Mouse (Mus musculus): ENCODE measurements around the gene Mprip. TPM values are rescaled to one million over a fixed set of nuclear protein-coding genes. Genes with fewer than 3 reads are reported as not detected.
A peak's percentile ranks its signal among the peaks of the same experiment; 100 is the strongest.

Gene Mprip
- total RNA-seq, 2 experiments from 2014 or later: 201 to 212 TPM

DNA sequence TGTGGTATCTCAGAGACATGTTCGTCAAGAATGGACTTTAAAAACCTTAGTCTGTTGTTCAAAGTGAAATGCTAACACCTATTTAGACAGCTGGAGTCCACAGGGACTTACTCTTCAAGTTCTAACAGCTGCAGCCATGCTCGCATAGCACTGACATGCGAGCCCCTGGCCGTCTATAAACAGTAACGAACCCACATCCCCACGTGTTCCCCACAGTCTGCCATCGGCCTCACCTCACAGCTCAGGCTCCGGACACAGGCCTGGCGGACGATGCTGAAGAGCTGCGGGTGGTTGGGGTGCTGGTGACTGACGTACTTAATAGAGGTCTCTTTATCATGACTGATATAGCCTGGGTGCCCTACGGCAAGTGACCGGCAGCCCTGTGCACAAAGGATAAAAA, 142.4 kb downstream of the Mprip start:
- no peak for DNase-seq

DNA sequence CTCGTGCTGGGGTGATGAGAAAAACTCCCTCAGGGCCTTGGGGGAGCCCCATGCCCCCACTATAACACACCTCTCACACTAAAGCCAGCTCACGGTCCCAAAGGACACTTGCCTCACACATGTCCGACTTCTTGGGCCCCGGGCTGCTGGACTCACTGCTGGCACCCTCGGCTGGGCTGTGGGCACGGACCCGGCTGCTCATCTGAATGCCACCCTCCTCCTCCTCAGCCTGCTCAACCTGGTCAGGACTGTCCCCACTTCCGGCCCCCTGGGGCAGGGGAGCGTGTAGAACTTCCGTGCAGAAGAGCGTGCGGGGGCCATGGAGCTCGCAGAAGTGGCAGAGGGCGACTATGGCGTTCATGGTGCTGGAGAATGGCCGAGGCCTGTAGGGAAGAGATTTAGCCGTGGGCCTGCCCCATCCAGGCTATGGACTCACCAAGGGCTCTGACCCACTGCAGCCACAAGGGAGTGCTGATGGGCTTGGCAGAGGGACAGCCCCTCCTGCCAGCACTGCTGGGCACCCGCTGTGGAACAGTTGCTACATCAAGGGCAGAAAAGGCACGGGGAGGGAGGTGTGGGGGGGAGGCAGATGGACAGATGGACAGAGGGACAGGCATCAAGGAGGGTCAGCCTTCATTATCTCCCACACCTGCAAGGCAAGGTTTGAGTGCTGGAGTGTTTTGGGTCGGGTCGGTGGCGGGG, 143.5 kb downstream of the Mprip start:
- peak; percentile 37 to 60 for DNase-seq

DNA sequence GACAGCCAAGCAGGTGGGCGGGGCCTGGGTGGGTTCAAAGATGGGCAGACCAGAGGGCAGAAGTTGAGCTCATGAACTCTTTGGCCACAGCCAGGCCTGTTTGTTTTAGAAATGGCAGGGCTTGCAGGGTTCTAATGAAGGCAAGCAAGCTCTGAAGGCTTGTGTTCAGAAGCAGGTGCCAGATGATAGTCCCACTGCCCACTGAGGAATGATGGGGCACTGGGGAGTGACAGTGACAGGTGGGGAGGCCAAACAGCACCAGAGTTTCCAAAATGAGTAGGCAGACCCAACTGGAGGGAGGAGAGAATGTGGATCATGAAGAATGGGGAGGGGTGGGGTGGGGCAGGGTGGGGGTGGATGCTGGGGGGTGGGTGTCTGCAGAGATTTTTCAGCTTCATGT, 144.2 kb downstream of the Mprip start:
- DNase-seq: no peak

DNA sequence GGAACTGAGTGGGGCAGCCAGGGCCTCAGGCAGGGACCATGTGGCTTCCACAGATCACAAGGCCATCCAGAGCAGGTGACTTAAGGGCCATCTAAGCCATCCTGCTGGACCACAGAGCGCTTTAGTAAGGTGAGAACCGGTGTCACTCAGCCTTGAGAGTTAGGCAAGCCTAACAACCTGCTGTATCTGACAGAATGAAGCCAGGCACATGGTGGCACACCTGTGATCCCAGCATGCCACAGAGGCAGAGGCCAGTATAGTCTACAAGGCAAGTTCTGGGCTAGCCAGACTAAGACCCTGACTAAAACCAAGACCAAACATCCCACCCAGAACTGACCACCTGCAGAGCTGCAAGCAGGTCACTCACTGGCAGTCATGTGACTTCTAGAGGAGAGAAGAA, 144.6 kb downstream of the Mprip start:
- DNase-seq: no peak

DNA sequence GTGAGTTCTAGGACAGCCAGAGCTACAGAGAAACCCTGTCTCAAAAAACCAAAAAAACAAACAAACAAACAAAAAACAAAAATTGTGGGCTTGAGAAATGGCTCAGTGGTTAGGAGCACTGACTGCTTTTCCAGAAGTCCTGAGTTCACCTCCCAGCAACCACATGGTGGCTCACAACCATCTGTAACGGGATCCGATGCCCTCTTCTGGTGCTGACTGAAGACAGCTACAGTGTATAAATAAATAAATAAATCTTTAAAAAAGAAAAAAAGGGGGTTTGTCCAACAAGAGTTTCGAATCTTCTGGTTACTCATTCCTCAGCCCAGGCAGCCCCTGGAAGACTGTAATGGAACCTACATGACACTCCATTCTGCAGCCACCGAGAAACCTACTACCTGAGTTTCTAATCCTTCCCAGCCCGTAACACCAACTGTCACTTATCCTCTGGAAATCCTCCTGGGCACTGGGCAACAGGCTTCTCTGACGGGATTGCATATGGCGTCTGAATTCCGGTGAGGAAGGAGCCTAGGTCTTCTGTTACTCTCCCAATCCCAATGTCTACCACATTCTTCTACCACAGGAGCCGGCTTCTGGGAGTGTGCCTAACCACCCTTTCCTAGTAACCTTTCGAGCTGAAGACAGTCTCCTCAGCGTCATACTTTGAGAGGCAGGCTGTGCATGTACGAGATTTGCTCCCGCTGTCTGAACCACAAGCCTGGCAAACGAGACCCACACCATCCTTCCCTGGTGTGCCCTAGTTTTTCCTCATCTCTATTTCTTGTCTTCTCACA, 147.3 kb downstream of the Mprip start:
- no peak for DNase-seq

DNA sequence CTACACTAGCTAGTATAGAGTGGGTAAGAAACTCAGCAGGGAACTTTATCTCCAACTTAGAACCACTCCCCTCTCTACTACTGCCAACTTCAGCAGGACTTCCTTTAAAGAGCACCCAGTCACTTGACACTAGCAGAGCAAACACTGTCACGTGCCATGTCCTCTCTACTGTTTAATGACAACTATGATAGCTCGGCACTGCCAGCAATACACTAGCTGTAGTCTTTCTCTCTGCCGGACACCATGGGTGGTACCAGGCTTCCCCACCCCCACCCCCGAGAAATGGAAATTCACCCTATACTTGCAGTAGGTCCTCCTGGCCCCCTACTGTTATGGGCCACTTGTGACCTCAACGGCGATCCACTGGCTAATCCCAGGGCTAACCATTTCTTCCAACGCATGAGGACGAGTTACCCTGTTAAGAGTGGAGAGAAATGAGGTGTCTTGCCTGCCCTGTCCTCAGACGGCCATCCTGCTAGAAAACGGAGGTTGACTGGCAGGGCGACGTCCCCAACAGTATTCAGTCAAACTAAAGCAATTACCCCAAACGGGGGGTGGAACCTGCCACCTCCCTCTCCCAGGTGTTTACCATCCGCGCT, 148.1 kb downstream of the Mprip start:
- peak; percentile 32 to 49 for DNase-seq

DNA sequence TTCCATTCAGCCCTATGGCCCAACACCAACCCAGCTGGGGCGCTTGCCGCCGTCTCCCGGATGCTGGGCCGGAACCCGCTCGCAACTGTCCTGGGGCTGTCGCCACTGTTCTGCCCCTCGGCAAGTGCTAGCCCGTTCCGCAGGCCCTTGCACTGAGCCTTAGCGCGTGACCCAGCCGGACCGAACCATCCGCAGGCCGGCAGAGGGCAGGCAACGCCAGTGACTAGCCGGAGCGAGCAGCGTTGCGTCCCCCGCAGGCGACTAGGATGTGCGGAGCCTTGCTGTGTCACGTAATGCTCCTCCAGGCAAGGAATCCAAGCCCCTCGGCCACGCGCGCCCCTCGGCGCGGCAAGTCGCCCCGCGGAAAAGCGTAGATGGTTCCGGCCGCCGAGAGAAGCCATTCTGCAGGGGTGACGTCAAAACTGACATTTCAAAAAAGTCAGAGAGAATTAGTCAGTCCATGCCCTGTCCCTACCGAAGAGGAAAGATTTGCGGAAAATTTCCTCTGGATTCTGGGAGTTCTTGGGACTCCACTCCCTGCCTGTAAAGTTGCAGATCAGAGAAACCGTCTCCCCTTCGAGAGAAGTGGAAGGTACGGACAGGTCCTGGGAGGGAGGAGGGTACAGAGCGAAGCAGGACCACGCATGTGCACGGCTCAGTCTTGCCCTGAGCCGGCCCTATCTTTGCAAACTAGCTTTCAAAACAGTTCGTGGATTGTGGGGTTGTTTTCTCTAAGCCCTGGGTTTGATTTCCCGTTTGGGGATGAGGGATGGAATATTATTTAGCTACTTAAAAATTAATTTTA, 148.8 kb downstream of the Mprip start, which contains the start of gene Flcn:
Flcn (minus strand) TSS at position 347 of the 805 bp plus-strand sequence.
- DNase-seq: peak; percentile 89 to 90

DNA sequence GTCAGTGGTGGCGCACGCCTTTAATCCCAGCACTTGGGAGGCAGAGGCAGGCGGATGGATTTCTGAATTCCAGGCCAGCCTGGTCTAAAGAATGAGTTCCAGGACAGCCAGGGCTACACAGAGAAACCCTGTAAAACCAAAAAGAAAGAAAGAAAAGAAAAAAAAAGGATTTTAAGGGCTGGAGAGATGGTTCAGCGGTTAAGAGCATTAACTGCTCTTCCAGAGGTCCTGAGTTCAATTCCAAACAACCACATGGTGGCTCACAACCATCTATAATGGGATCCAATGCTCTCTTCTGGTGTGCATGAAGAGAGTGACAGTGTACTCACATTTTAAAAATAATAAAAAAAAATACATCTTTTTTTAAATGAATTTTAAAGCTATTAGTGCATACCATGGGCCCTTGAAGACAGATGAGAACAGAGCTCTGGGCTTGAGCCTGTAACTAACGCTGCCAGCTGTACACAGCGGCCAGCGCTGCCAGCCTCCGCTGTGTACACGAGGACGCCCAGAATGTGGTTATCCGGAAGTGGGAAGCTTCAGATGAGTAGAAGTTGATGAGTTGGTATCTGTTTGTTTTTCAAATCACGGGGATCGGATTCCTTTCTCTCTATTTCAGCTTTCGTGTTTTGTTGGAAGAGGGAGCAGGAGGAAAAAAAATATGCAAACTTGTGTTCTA, 149.5 kb downstream of the Mprip start:
- DNase-seq: no peak

DNA sequence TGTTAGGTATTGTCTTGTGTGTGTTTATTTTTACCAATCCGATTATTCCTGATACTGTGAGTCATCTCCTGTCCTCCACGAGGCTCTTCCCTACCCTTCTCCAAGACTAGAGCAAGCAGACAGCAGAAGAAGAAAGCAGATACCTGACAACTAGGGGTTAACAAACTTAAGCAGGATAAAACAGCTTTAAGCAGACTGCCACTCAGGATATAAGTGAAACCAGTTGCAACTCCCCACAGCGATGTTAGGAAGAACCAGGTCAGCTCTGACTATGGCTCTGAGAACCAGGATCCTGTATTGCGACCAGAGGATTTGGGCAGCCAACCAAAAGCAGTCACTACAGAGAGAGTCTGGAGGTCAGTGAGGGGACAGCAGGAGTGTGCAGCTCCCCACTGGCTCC, 150.1 kb downstream of the Mprip start:
- DNase-seq: peak in 1 of 2 experiments; percentile 32

DNA sequence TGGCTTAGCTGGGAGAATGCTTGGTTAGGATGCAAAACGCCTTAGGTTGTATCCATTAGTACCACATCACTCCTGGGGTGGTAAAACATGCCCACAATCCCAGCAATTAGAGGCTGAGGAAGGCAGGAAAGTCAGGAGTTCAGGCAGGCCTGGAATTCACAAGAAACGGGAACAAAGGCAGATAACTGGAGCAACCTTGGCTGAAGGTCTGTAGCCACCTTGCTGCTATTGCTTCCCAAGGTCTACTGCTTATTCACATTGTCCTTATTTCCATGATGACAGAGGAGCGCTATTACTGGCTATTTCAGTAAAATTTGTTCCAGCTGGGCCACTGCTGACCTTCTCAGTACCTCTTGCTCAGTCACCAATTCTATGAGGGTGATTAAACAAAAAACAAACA, 152.2 kb downstream of the Mprip start:
- DNase-seq: peak; percentile 43 to 45

DNA sequence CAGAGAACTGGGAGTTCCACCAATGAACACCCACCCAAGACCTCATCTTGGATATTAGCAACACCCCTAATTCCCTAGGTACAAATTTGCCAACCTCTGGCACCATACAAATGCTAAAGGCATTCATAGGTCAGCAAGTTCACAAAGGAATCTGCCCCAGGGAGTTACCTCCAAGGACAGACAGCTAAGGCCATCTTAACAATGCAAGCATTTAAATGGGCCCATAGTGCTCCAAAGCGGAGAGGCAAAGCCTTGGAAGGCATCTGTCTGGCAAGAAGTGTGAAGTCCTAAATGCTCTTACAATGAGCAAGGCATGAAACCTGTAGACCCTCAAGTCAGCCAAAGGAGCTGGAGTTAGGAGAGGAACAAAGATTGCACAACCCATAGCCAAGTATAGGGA, 153.2 kb downstream of the Mprip start:
- no peak for DNase-seq

DNA sequence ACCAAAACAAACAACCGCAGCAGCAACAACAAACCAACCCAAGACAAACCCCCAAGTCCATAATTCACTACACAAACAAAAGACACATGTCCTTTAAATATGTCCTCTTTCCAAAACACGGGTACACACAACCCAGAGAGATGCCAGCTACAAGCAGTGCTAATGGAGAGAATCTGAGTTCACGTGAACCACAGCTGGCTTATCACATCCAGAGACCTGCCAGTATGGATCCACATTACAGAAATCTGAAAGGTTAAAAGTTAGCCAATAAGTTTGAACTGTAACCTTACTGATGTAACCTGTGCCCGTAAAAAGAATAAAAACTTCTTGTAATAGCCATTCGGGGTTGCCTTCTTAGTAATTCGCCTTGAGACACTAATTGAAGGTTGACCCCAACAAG, 153.8 kb downstream of the Mprip start:
- no peak for DNase-seq

DNA sequence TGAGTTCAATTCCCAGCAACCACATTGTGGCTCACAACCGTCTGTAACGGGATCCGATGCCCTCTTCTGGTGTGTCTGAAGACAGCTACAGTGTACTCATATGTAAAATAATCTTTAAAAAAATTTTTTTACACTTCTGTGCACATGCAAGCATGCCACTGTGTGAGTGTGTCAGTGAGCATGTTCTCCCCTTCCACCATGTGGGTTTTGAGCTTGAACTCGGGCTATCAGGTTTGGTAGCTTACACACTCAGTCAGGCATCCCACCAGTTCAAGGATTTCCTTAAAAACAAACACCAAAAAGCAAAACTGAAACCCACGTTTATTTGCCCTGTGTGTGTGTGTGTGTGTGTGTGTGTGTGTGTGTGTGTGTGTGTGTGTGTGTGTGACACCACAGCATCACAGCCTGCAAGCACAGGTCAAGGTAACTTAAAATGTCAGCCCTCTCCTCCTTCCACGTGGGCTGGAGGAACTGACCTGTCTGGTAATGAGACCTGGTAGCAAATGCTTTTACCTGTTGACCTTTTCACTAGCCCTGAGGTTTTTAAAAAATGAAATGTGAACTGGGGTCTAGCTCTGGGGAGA, 154.5 kb downstream of the Mprip start:
- DNase-seq: no peak

DNA sequence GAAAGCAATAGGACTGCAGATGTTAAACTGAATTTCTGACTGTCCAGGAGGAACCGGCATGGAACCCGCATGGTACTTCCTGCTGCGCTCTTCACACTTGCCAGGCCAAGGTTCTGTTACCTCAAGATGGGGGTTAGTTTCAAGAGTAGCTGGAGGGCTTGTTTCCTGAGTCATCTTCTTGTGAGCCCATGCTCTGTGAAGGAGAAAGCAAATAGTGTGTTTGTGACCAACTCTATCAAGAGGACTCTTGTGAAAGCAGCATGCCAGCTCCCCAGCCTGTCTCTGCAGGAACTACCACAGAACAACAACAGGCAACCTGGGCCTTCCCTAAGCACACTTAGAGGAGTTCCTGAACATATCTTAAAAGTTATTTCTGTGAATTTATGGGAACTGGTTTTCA, 156.8 kb downstream of the Mprip start:
- DNase-seq: no peak

DNA sequence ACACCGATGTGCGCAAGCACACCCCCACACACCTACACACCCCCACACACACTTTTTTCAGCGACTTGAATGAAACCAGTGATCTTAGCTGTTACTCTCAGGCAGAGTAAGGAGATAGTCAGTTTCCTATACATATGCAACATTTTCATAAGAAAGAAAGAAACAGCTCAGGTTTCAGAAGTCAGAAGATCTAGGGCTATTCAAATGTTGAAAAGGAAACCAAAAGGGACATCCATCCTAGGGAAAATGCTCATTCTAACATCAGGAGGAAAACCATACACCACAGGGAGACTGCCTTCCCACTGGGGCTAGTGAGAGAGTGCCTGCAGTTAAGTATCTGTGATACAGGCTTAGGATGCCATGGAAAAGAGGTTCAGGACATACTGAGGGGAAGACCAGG, 160.5 kb downstream of the Mprip start:
- no peak for DNase-seq

Other genes starting within 250 kb of the Mprip start
- gene Jmjd4, start 211.3 kb upstream of the Mprip start, total RNA-seq (2021): 1 to 10 TPM; 9.2 to 9.3 TPM
- gene Snap47, start 210.1 kb upstream of the Mprip start, total RNA-seq (2021): 10 to 100 TPM; 79.3 to 92.5 TPM
- 1 to 10 TPM; 3.7 to 3.8 TPM for gene Zfp867, start 188.8 kb upstream of the Mprip start, total RNA-seq (2021)
- 10 to 100 TPM; 17.5 to 24.9 TPM for gene Zkscan17, start 134.6 kb upstream of the Mprip start, total RNA-seq (2021)
- gene Nlrp3, start 119.7 kb upstream of the Mprip start, total RNA-seq (2021): 1 to 10 TPM in 1 of 2 experiments, under 1 TPM in 1; 0.63 to 1.1 TPM
- not detected for gene Olfr222, start 85.1 kb upstream of the Mprip start, total RNA-seq (2021)
- not detected for gene Olfr223, start 68.0 kb upstream of the Mprip start, total RNA-seq (2021)
- 1 to 10 TPM; 1.7 to 2.9 TPM for gene Pld6, start 126.3 kb downstream of the Mprip start, total RNA-seq (2021)
- 100 to 1,000 TPM in 1 of 2 experiments, 10 to 100 TPM in 1; 46.9 to 101 TPM for gene Flcn, start 148.7 kb downstream of the Mprip start, total RNA-seq (2021)
- gene Nt5m, start 178.1 kb downstream of the Mprip start, total RNA-seq (2021): 10 to 100 TPM; 24.4 to 29.7 TPM
- gene Cops3, start 178.5 kb downstream of the Mprip start, total RNA-seq (2021): 100 to 1,000 TPM in 1 of 2 experiments, 10 to 100 TPM in 1; 85.2 to 108 TPM